Mouse (Mus musculus) embryonic fibroblast, embryonic 13.5 days (primary cell): ENCODE data around the gene Mnd1. TPM values are rescaled to one million over a fixed set of nuclear protein-coding genes. Genes with fewer than 3 reads are reported as not detected.

Experiments
- H3K27ac ChIP-seq: 2 replicates; pipeline ENCODE4 v1.5.1; 2012; ENCODE audit warnings: low read length, control low read depth, inconsistent platforms; ENCODE audit not compliant: insufficient read depth
- H3K4me1 ChIP-seq: 2 replicates; pipeline ENCODE4 v1.6.1; 2011; ENCODE audit warnings: low read length; ENCODE audit not compliant: control insufficient read depth, insufficient read depth
- H3K4me3 ChIP-seq: 2 replicates; pipeline ENCODE4 v1.5.1; 2011; ENCODE audit warnings: mild to moderate bottlenecking, control low read depth, low read length; ENCODE audit not compliant: insufficient read depth
- CTCF ChIP-seq: IDR thresholded peaks from 2 replicates; pipeline ENCODE4 v1.5.1; 2011; ENCODE audit warnings: mild to moderate bottlenecking, control low read depth, low read length, moderate library complexity, borderline replicate concordance; ENCODE audit not compliant: insufficient read depth
- POLR2A ChIP-seq: IDR thresholded peaks from 2 replicates; pipeline ENCODE4 v1.6.1; 2011; ENCODE audit warnings: low read depth, mild to moderate bottlenecking, control low read depth, low read length, moderate library complexity
- polyA plus RNA-seq: library from polyadenylated mRNA; stranded (reverse); fragments of >200 nt; gene quantifications from 2 replicates; pipeline ENCODE4 v1.2.4, GENCODE M21; 2011; ENCODE audit warnings: low read depth; ENCODE audit not compliant: missing spikeins, insufficient read length

The Mnd1 gene
- polyA plus RNA-seq, 1 experiment: 5.4 TPM

DNA sequence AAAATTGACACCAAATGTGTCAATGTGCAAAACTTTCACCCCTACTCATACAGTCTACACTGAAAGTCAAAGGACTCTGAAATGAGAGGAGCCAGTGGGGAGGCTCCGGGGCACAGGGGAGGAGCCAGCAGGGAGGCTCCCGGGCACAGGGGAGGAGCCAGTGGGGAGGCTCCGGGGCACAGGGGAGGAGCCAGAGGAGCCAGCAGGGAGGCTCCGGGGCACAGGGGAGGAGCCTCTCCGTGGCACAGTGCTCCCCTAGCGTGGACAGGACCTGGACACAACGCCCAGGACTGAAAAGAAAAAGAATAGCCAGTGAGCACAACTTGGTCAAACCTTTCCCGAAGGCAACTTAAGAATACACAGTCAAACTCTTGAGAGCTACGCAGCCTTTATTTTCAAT is 20.2 kb downstream of the Mnd1 start:
- Histone ChIP-seq H3K4me1 (no peaks in the 10 kb centered on the region), H3K4me3 (no peak overlapping the region), H3K27ac (no peak overlapping the region)
- TF ChIP-seq CTCF (no peak), POLR2A (no peak)

DNA sequence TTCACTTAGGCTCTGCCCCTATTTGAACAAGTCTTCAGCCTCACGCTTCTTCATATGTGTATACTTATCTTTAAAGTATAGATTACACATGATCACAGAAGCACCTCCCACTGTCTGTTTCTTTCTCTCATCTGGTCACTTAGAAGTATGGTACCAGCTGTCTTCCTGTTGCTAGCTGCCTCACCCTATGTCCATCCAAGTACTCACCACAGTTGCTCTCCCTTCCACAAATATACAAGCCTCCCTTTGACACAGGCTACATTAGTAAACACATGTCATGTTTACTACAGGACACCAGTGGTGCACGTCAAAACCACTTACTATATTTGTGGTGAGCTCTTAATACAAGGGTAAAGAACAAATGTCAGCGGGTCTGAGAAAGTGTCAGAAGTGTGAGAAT is 24.2 kb downstream of the Mnd1 start:
- Histone ChIP-seq H3K4me3 (no peak overlapping the region), H3K27ac (no peak overlapping the region), H3K4me1 (no peaks in the 10 kb centered on the region; the same call in 1 of the 2 replicates)
- TF ChIP-seq POLR2A (no peak), CTCF (no peak)

DNA sequence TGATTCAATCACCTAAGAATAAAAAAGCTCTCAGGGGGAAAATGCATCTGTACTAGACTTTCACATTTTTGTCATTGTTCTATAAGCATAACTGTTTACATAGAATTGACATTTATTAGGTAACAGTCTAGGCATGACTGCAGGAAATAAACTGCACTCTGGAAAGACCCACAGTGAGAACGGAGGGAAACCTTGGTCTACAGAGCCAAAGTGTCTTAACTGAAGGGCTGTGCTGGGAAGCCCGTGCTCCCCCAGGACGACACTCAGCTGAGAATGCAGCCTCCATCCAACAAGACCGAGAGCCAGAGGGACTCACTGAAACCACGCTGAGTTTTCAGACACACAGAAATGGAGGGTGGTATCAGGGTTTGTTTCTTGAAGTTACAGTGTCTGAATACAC is 24.8 kb downstream of the Mnd1 start:
- H3K27ac ChIP-seq: no peak overlapping the region
- TF ChIP-seq CTCF: no peak
- TF ChIP-seq POLR2A: no peak
- no peak overlapping the region for H3K4me3 ChIP-seq
- peaks cover 3% of the 10 kb centered on the region; the same call in 1 of the 2 replicates for H3K4me1 ChIP-seq

DNA sequence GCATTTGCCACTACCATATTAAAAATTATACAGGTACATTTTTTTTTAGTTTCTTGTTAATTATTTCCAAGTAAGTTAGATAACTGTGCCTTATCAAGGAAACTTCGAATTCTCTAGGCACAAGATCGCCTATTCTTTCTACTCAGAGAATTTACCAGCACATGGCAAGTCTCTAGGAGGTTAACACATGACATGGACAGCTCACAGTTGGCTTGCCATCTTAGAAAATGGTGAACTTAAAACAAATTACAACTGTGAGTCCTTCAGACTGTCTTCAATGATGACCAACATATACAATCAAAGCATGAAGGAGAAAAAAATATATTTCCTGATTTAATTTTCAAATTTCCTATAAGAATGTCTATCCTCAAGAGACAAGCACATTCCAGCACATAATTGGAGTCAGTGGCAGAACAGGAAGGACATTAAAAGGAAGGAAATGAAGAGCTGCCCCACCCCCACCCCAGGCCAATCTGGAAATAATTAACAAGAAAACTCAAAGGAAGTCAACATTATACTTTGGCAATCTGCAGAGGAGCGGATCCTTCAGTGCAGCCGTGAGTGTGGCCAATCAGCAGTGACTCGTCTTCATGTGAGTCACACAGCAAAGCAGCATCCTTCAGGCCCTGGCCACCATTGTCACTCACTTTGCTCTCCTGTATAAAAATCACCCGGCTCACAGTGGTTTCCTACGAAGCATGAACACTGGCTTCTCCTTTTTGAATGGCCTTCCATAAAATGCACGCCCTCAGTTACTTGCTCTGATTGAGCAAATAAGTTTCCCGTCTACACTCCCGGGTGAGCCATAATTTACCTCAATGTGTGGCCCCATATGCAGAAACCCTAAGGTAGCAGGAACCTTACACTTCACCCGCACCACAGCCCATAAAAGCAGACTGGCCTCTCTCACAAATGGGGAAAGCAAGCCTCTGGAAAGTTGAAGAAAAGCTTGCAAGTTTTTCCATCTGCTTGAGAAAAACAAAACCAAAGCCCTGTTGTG is 26.4 kb downstream of the Mnd1 start:
- Histone ChIP-seq H3K4me3 (no peak overlapping the region), H3K27ac (no peak overlapping the region), H3K4me1 (peaks cover 4% of the 10 kb centered on the region; the same call in 1 of the 2 replicates)
- no peak for TF ChIP-seq CTCF
- no peak for TF ChIP-seq POLR2A

DNA sequence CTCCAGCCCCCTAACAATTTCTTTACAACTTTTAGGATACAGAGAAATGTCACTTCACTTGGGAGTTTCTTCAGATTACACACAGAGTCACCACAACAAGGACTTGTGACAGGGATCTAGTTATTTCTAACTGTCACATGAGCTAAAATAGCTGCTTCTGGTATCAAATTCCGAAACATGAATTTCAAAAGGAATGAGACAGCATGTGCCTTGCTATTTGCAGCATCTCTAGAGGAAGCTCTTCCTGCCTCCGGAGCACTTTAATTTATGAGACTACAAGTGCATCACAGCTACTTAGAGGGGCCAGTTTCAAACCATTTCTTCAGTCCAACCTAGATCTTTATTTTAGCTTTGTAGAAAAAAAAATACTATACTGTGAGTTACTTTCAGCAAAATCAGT is 28.2 kb downstream of the Mnd1 start:
- no peak for TF ChIP-seq POLR2A
- no peak for TF ChIP-seq CTCF
- Histone ChIP-seq H3K4me3 (no peak overlapping the region), H3K27ac (no peak overlapping the region), H3K4me1 (peaks cover 4% of the 10 kb centered on the region; the same call in 1 of the 2 replicates)

DNA sequence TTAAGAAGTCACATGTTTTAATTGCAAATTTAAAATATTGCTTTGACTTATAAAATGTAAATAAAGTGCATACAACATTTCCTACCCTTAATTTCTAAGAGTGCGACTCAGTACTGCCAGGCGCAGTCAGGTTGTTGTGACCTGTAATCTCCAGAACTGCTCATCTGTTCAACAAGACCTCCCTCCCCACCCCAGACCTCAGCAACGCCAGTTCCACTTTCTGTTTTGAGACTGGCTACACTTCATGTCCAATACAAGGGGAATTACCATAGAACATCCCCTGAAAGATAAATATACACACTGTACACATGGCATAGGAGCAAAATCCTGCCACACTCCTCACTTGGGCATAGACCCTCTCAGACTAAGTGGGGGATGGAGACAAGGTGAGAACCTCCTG is 28.9 kb downstream of the Mnd1 start:
- no peak for TF ChIP-seq POLR2A
- no peak for TF ChIP-seq CTCF
- H3K4me3 ChIP-seq: no peak overlapping the region
- H3K27ac ChIP-seq: no peak overlapping the region
- peaks cover 4% of the 10 kb centered on the region; the same call in 1 of the 2 replicates for H3K4me1 ChIP-seq

DNA sequence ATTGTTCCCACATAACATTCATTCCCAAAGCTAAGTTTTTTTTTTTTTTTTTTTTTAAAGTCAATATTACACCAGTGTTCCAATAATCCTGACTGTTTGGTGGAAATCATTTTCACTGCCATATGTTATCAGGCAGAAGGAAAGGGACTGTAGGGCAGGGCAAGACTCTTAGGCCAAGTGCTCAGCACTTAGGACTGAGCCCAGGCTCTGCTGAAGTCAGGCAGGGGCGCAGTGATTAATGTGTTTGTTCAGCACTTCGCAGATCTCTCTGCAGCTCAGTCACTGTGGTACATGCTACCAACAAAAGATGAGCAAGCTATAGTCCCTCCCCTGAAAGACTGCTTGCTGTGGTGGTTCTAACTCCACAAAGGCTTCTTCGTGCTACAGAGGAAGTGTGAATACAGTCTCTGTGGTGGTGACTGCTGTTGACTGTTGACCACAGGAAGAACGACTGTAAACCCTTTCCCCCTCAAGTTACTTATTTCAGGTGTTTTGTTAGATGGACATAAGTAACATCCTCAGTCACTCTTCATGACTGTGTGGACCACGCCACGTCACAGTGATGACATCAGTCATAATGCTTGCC is 29.8 kb downstream of the Mnd1 start:
- peaks cover 4% of the 10 kb centered on the region; the same call in 1 of the 2 replicates for H3K4me1 ChIP-seq
- TF ChIP-seq POLR2A (no peak), CTCF (no peak)
- no peak overlapping the region for H3K4me3 ChIP-seq
- no peak overlapping the region for H3K27ac ChIP-seq

DNA sequence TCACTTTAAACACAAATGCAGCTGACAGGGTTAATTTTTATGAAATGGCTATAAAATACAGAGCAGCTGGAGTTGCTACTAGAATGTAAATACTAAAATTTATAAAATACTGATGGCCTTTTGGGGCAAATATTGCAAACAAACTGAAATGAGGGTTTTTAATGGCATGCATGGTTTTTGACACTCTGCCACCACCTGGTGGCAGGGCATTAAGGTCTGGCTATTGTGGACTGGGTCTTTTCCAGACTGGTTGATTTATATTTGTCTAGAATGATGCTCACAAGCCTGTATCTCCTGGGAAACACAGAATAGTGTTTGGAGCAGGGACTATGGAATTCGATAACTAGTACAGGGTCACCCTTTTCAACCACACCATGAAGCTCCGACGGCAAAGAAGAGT is 32.1 kb downstream of the Mnd1 start:
- H3K27ac ChIP-seq: no peak overlapping the region
- no peak overlapping the region for H3K4me3 ChIP-seq
- H3K4me1 ChIP-seq: peaks cover 4% of the 10 kb centered on the region; the same call in 1 of the 2 replicates
- no peak for TF ChIP-seq POLR2A
- TF ChIP-seq CTCF: peak; percentile 22; the same call in 1 of the 2 replicates

DNA sequence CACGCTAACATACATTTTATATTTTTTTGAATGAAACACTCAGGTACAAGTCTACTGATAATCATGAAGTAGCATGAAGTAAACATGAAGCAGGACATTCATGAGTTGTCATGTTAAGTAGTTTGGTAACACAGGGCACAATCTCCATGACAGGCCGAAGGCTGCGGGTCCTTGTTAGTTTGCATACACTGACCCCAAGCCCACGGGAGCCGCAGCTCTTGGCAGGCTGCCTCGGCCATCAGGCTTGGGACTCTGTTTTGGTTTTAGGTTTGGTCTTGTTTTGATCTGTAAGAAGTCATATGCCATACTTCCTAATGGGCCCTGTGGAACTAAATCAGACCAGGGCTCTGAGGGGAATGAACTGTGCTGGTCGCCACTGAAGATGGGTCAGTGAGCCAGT is 36.9 kb downstream of the Mnd1 start:
- TF ChIP-seq CTCF (no peak), POLR2A (no peak)
- Histone ChIP-seq H3K4me1 (no peaks in the 10 kb centered on the region), H3K27ac (no peak overlapping the region)

DNA sequence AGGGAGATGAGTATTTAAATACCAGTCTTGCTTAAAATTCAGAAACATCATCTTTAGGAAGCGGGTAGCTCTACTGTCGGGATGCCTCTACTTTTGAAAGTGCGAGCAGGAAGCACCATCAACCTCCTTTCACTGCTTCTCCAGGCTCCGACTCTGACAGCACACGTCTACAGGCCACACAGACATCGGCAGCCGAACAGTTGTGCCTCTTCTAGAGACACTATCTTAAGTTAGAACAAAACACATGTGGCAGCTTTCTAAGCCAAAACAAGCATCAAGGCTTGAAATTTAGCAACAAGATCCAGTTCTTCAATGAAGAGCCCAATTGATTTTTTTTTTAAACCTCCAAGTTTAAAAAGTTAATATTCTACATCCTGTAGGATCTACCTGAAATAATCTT is 37.4 kb downstream of the Mnd1 start:
- no peak for TF ChIP-seq POLR2A
- TF ChIP-seq CTCF: no peak
- H3K4me1 ChIP-seq: no peaks in the 10 kb centered on the region
- H3K4me3 ChIP-seq: no peak overlapping the region
- no peak overlapping the region for H3K27ac ChIP-seq

More for the DNA sequence above, 36.9 kb downstream of the Mnd1 start:
- no peak overlapping the region for H3K4me3 ChIP-seq
